Mouse (Mus musculus) CD8-positive naive resting alpha-beta T cell, adult 57 days (primary cell): ENCODE results near the gene Pmpcb. TPM values are rescaled to one million over a fixed set of nuclear protein-coding genes. Genes with fewer than 3 reads are reported as not detected.

Experiments used
- total RNA-seq: library from RNA; stranded (reverse); gene quantifications from one replicate; pipeline ENCODE4 v1.2.4, GENCODE M21; 2023

The Pmpcb gene
- total RNA-seq: 72.9 TPM

GRCm38 (mm10) chr5:21736956-21737585 is at the start of gene Pmpcb:
Pmpcb (plus strand) TSS chr5:21737141.

GRCm38 (mm10) chr5:21701351-21702008 is 35.5 kb upstream of the Pmpcb start, which contains the start of gene Napepld:
Napepld (minus strand) TSS chr5:21701396.

GRCm38 (mm10) chr5:21785053-21785452 is 48.1 kb downstream of the Pmpcb start, which contains the start of the genes Dnajc2 and Psmc2:
Dnajc2 (minus strand) TSS chr5:21785251.
Psmc2 (plus strand) TSS chr5:21785283.

Other genes with a start within 250 kb of the Pmpcb start
- not detected for gene Lrrc17, start 193.6 kb upstream of the Pmpcb start, total RNA-seq
- gene Fbxl13, start 91.5 kb upstream of the Pmpcb start, total RNA-seq: not detected
- gene Armc10, start 91.3 kb upstream of the Pmpcb start, total RNA-seq: 36.9 TPM
- 1.7 TPM for gene Napepld, start 35.7 kb upstream of the Pmpcb start, total RNA-seq
- 53.0 TPM for gene Dnajc2, start 48.1 kb downstream of the Pmpcb start, total RNA-seq
- gene Psmc2, start 48.1 kb downstream of the Pmpcb start, total RNA-seq: 65.0 TPM
- gene Slc26a5, start 128.5 kb downstream of the Pmpcb start, total RNA-seq: not detected